Mouse (Mus musculus): Measurements from ENCODE around the gene Kcns3. TPM values are rescaled to one million over a fixed set of nuclear protein-coding genes. Genes with fewer than 3 reads are reported as not detected.

Kcns3 gene
- polyA plus RNA-seq, 1 experiment from 2014 or later, result 0.26 TPM

Other genes with a start within 250 kb of the Kcns3 start
- gene Msgn1, start 57.9 kb upstream of the Kcns3 start, polyA plus RNA-seq (2016; fragmentation: Nextera tagmentation; extraction: Ambion mirVana), result not detected in 2 replicates
- gene Gen1, start 114.7 kb upstream of the Kcns3 start, polyA plus RNA-seq (2016; fragmentation: Nextera tagmentation; extraction: Ambion mirVana), result 15.3 and 17.9 TPM in 2 replicates
- 130 TPM in 2 replicates for gene Smc6, start 114.8 kb upstream of the Kcns3 start, polyA plus RNA-seq (2016; fragmentation: Nextera tagmentation; extraction: Ambion mirVana)

Measured in midbrain, embryonic 10.5 days (tissue).